Mouse (Mus musculus) small intestine, adult 2 months (tissue): ENCODE measurements around the gene Cluh.

Experiments
- CTCF ChIP-seq: fragments of 200-500 bp; IDR thresholded peaks from 2 replicates; pipeline ENCODE4 v1.5.1; 2012; ENCODE audit warnings: low read depth, mild to moderate bottlenecking, control low read depth, inconsistent platforms, low read length, moderate library complexity, mixed read lengths; ENCODE audit not compliant: insufficient replicate concordance, insufficient read length; ENCODE audit errors: extremely low read depth
- POLR2A ChIP-seq: fragments of 200-500 bp; IDR thresholded peaks from 2 replicates; pipeline ENCODE4 v1.6.1; 2012; ENCODE audit warnings: low read depth, mild to moderate bottlenecking, control low read depth, inconsistent platforms, low read length, moderate library complexity

DNA sequence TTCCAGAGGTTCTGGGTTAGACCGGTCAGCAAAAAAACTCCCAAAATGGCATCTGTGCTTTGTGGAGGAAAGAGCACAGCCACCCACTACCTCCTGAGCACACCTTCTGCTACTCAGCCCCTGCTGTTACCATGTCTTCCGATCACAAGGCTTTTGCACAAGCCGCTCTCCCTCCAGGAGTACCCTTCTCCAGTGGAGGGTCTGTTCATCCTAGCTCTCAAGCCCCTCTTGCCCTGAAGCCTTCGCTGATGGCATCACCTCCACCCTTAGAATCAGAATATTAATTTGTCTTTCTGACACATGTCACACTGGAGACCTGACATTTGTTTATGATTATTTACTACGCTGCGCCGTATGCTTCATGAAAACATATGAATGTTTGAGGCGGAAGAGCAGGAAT lies 11.8 kb upstream of the Cluh start:
- TF ChIP-seq CTCF: no peak
- TF ChIP-seq POLR2A: no peak
